Mouse (Mus musculus): ENCODE results near the gene Rab3il1. TPM values are rescaled to one million over a fixed set of nuclear protein-coding genes. Genes with fewer than 3 reads are reported as not detected.

Gene Rab3il1
- polyA plus RNA-seq, 1 experiment from 2014 or later, result 34.5 TPM

- H3K27me3 ChIP-seq (ENCODE audit: control insufficient read depth, insufficient read depth, low read length), result no peaks in the 10 kb centered on the region
- H3K4me1 ChIP-seq (replicated peaks; ENCODE audit: control insufficient read depth, insufficient read depth, low read length), result no peaks in the 10 kb centered on the region
- H3K9me3 ChIP-seq (ENCODE audit: control insufficient read depth, low read length), result no peaks in the 10 kb centered on the region
- H3K27ac ChIP-seq (ENCODE audit: low read depth, low read length), result no peak overlapping the region
- no peak overlapping the region for H3K9ac ChIP-seq (ENCODE audit: low read length)
- DNase-seq (ENCODE audit: low spot score), result no peak
- ATAC-seq (replicated peaks; ENCODE audit: low FRiP score), result no peak
- no peak overlapping the region for H3K4me2 ChIP-seq (ENCODE audit: low read depth, low read length, severe bottlenecking)
- 89% methylated on average over 5 of the region's 5 CpGs for WGBS
- no peak overlapping the region for H3K4me3 ChIP-seq (ENCODE audit: low read depth, low read length)
- H3K36me3 ChIP-seq (ENCODE audit: control insufficient read depth, insufficient read depth, low read length), result peaks cover 34% of the 10 kb centered on the region
These were observed 61.4 kb downstream of the Rab3il1 start for GRCm38 (mm10) chr19:10062862-10063261.

- Histone ChIP-seq H3K36me3 (ENCODE audit: control insufficient read depth, insufficient read depth, low read length) (peaks cover 43% of the 10 kb centered on the region), H3K4me2 (ENCODE audit: low read depth, low read length, severe bottlenecking) (no peak overlapping the region), H3K4me1 (replicated peaks; ENCODE audit: control insufficient read depth, insufficient read depth, low read length) (no peaks in the 10 kb centered on the region), H3K9ac (ENCODE audit: low read length) (no peak overlapping the region), H3K9me3 (ENCODE audit: control insufficient read depth, low read length) (no peaks in the 10 kb centered on the region), H3K4me3 (ENCODE audit: low read depth, low read length) (no peak overlapping the region), H3K27me3 (ENCODE audit: control insufficient read depth, insufficient read depth, low read length) (no peaks in the 10 kb centered on the region), H3K27ac (ENCODE audit: low read depth, low read length) (no peak overlapping the region)
- 80% methylated on average over 10 of the region's 10 CpGs for WGBS
- ATAC-seq (replicated peaks; ENCODE audit: low FRiP score), result no peak
- no peak for DNase-seq (ENCODE audit: low spot score)
These were observed 62.9 kb downstream of the Rab3il1 start for GRCm38 (mm10) chr19:10064173-10065012.

- H3K27ac ChIP-seq (ENCODE audit: low read depth, low read length), result no peak overlapping the region
- 95% methylated on average over 5 of the region's 5 CpGs for WGBS
- H3K4me1 ChIP-seq (replicated peaks; ENCODE audit: control insufficient read depth, insufficient read depth, low read length), result no peaks in the 10 kb centered on the region
- DNase-seq (ENCODE audit: low spot score), result no peak
- H3K9ac ChIP-seq (ENCODE audit: low read length), result no peak overlapping the region
- no peaks in the 10 kb centered on the region for H3K27me3 ChIP-seq (ENCODE audit: control insufficient read depth, insufficient read depth, low read length)
- H3K4me2 ChIP-seq (ENCODE audit: low read depth, low read length, severe bottlenecking), result no peak overlapping the region
- ATAC-seq (replicated peaks; ENCODE audit: low FRiP score), result no peak
- H3K9me3 ChIP-seq (ENCODE audit: control insufficient read depth, low read length), result no peaks in the 10 kb centered on the region
- peaks cover 55% of the 10 kb centered on the region for H3K36me3 ChIP-seq (ENCODE audit: control insufficient read depth, insufficient read depth, low read length)
- no peak overlapping the region for H3K4me3 ChIP-seq (ENCODE audit: low read depth, low read length)
These were observed 64.2 kb downstream of the Rab3il1 start for GRCm38 (mm10) chr19:10065465-10066188.

DNA sequence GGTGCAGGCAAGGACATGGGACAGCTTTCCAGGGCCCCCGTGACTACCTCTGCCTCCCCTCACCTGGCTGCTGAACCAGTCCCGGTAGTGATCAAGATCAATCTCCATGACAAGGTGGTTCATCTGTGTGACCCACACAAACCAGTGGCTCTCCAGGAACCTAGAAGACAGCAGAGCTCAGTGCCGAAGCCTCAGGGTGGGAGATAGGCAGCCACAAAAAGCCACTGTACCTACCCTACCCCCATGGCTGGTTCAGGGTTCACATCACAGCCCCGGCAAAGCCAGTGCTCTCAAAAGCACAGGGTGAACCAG lies 64.7 kb downstream of the Rab3il1 start:
- no peaks in the 10 kb centered on the region for H3K27me3 ChIP-seq (ENCODE audit: control insufficient read depth, insufficient read depth, low read length)
- no peak overlapping the region for H3K4me3 ChIP-seq (ENCODE audit: low read depth, low read length)
- H3K9ac ChIP-seq (ENCODE audit: low read length), result no peak overlapping the region
- ATAC-seq (replicated peaks; ENCODE audit: low FRiP score) (no peak), DNase-seq (ENCODE audit: low spot score) (no peak)
- peaks cover 55% of the 10 kb centered on the region for H3K36me3 ChIP-seq (ENCODE audit: control insufficient read depth, insufficient read depth, low read length)
- H3K4me1 ChIP-seq (replicated peaks; ENCODE audit: control insufficient read depth, insufficient read depth, low read length), result no peaks in the 10 kb centered on the region
- H3K9me3 ChIP-seq (ENCODE audit: control insufficient read depth, low read length), result no peaks in the 10 kb centered on the region
- no peak overlapping the region for H3K27ac ChIP-seq (ENCODE audit: low read depth, low read length)
- H3K4me2 ChIP-seq (ENCODE audit: low read depth, low read length, severe bottlenecking), result no peak overlapping the region
- 95% methylated on average over 4 of the region's 4 CpGs for WGBS

DNA sequence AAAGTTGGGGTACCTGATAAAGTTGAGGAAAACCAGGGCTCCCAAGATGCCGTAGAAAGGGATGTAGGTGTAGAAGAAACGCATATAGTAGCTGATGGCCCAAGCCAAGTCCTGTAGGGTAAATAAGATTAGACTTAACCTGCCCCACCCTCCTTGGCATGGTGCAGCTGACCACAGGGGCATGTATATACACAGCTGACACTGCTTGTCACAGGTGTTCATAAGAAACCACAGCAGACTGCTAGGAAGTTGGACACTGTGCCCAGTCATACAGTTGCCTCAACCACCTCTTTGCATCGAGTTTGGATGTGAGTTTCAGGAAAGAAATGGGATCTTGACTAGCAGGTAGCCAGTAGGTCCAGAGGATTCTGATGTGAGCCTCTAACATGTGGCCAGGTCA lies 65.0 kb downstream of the Rab3il1 start:
- ATAC-seq (replicated peaks; ENCODE audit: low FRiP score) (no peak), DNase-seq (ENCODE audit: low spot score) (no peak)
- H3K4me1 ChIP-seq (replicated peaks; ENCODE audit: control insufficient read depth, insufficient read depth, low read length), result no peaks in the 10 kb centered on the region
- WGBS, result 95% methylated on average over 3 of the region's 3 CpGs
- H3K9ac ChIP-seq (ENCODE audit: low read length), result no peak overlapping the region
- H3K9me3 ChIP-seq (ENCODE audit: control insufficient read depth, low read length), result no peaks in the 10 kb centered on the region
- no peak overlapping the region for H3K4me2 ChIP-seq (ENCODE audit: low read depth, low read length, severe bottlenecking)
- no peak overlapping the region for H3K27ac ChIP-seq (ENCODE audit: low read depth, low read length)
- no peak overlapping the region for H3K4me3 ChIP-seq (ENCODE audit: low read depth, low read length)
- no peaks in the 10 kb centered on the region for H3K27me3 ChIP-seq (ENCODE audit: control insufficient read depth, insufficient read depth, low read length)
- peaks cover 58% of the 10 kb centered on the region for H3K36me3 ChIP-seq (ENCODE audit: control insufficient read depth, insufficient read depth, low read length)

GRCm38 (mm10) chr19:10067701-10068100 lies 66.2 kb downstream of the Rab3il1 start:
- no peaks in the 10 kb centered on the region for H3K4me1 ChIP-seq (replicated peaks; ENCODE audit: control insufficient read depth, insufficient read depth, low read length)
- peaks cover 56% of the 10 kb centered on the region for H3K36me3 ChIP-seq (ENCODE audit: control insufficient read depth, insufficient read depth, low read length)
- WGBS, result 92% methylated on average over 7 of the region's 7 CpGs
- no peak overlapping the region for H3K4me2 ChIP-seq (ENCODE audit: low read depth, low read length, severe bottlenecking)
- H3K27me3 ChIP-seq (ENCODE audit: control insufficient read depth, insufficient read depth, low read length), result no peaks in the 10 kb centered on the region
- H3K9ac ChIP-seq (ENCODE audit: low read length), result no peak overlapping the region
- H3K9me3 ChIP-seq (ENCODE audit: control insufficient read depth, low read length), result no peaks in the 10 kb centered on the region
- DNase-seq (ENCODE audit: low spot score) (no peak), ATAC-seq (replicated peaks; ENCODE audit: low FRiP score) (no peak)
- H3K4me3 ChIP-seq (ENCODE audit: low read depth, low read length), result no peak overlapping the region
- no peak overlapping the region for H3K27ac ChIP-seq (ENCODE audit: low read depth, low read length)

DNA sequence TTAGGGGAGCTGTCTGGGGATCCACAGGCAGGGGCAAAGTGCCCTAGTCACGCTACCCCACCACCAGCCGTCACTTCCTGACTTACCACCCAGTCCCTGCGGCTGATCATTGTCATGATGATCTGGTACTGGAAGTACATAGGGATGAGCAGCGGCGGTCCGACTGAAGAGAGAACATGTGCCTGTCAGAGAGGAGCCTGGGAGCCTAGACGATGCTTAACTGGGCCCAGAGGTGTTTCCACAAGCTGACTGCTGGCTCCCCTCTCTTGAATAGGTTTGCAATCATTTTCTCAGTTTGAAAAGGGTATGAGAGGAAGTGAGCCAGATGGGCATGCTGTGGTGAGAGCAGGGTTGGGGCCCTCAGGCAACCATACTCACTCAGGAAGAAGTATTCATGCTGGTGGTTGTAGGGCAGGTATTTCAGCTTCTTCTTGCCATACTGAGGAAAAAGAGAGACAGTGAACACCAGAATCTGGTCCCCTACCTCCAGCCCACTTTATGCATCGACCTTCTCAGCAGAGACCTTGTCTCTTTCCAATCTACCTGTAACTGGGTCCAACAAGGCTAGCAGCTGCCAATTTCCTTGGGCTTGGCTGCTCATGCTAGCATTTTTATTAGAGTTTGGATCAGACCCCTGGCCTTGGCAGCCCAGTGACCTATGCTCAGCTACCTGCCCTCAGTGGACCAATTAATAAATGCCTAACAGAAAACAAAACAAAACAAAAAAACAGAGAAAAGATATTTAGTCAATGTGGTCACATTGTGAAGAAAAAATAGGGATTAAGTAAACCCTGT lies 68.9 kb downstream of the Rab3il1 start:
- DNase-seq (ENCODE audit: low spot score) (no peak), ATAC-seq (replicated peaks; ENCODE audit: low FRiP score) (no peak)
- no peaks in the 10 kb centered on the region for H3K9me3 ChIP-seq (ENCODE audit: control insufficient read depth, low read length)
- 97% methylated on average over 8 of the region's 8 CpGs for WGBS
- H3K36me3 ChIP-seq (ENCODE audit: control insufficient read depth, insufficient read depth, low read length), result peaks cover 53% of the 10 kb centered on the region
- no peak overlapping the region for H3K4me2 ChIP-seq (ENCODE audit: low read depth, low read length, severe bottlenecking)
- no peaks in the 10 kb centered on the region for H3K27me3 ChIP-seq (ENCODE audit: control insufficient read depth, insufficient read depth, low read length)
- H3K4me3 ChIP-seq (ENCODE audit: low read depth, low read length), result no peak overlapping the region
- H3K27ac ChIP-seq (ENCODE audit: low read depth, low read length), result no peak overlapping the region
- no peaks in the 10 kb centered on the region for H3K4me1 ChIP-seq (replicated peaks; ENCODE audit: control insufficient read depth, insufficient read depth, low read length)
- H3K9ac ChIP-seq (ENCODE audit: low read length), result no peak overlapping the region

GRCm38 (mm10) chr19:10071166-10071565 lies 69.7 kb downstream of the Rab3il1 start:
- Histone ChIP-seq H3K36me3 (ENCODE audit: control insufficient read depth, insufficient read depth, low read length) (peaks cover 59% of the 10 kb centered on the region), H3K9ac (ENCODE audit: low read length) (no peak overlapping the region), H3K9me3 (ENCODE audit: control insufficient read depth, low read length) (no peaks in the 10 kb centered on the region), H3K4me2 (ENCODE audit: low read depth, low read length, severe bottlenecking) (no peak overlapping the region), H3K27me3 (ENCODE audit: control insufficient read depth, insufficient read depth, low read length) (no peaks in the 10 kb centered on the region), H3K4me3 (ENCODE audit: low read depth, low read length) (no peak overlapping the region), H3K4me1 (replicated peaks; ENCODE audit: control insufficient read depth, insufficient read depth, low read length) (no peaks in the 10 kb centered on the region), H3K27ac (ENCODE audit: low read depth, low read length) (no peak overlapping the region)
- ATAC-seq (replicated peaks; ENCODE audit: low FRiP score), result no peak
- DNase-seq (ENCODE audit: low spot score), result no peak
- 81% methylated on average over 5 of the region's 5 CpGs for WGBS
